Mouse (Mus musculus) liver, postnatal 0 days (tissue): ENCODE measurements at regions not wholly inside any gene's neighbourhood (a gene's known extent, or its start where the extent isn't known, plus 50 kb on each side); places are given as distances from the start of the nearest gene placed in this dataset.
"Not testable (repeated sequence)": the region's sequence is repeated elsewhere in the genome, so short reads cannot be mapped to it uniquely, and the experiment has no call there.

Experiments used
- CTCF ChIP-seq: sonication (generic); IDR thresholded peaks from 2 replicates; pipeline ENCODE4 v1.5.1; 2016; ENCODE audit warnings: antibody characterized with exemption, low read depth
- EP300 ChIP-seq: IDR thresholded peaks from 2 replicates; pipeline ENCODE4 v1.6.1; 2016; ENCODE audit warnings: antibody characterized with exemption, low read depth, mild to moderate bottlenecking

DNA sequence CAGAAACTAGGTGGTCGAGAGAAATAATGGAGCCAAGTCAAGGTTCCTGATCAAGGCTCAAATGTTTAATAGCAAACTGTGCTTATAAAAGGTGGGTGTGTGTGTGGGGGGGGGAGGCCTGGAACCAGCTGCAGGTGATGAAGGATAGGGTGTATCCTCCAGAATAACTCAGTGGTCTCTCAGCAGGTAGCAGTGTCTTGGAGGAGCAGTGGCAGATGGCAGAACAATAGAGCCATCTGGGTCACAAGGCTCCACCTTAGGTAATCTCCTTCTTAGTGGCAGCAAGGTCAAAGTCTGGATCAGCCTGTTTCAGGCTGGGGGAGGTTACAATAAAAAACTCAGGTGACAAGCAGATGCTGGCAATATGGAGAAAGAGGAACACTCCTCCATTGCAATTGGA is 221.4 kb downstream of the Tbl1xr1 start:
- TF ChIP-seq CTCF, EP300: not testable (repeated sequence)
